In the genomic region with DNA sequence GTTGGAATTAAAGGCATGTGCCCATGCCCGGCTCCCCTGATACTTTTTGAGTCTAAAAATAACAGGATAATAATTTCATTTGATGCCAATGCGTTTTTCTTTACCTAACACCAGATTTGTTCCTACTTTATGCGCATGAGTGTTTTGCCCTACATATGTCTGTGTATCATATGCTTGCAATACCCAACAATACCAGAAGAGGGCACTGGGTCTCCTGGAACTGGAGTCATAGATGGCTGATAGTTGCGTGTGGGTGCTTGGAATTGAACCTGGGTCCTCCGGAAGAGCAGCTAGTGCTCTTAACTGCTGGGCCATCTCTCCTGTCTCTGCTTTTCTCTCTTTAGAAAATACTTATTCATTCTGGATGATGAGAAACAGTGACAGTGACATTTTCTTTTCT, we compare ENCODE assay signal across 16 mouse cellular contexts.
DNase-seq lines count a peak whose midpoint lies in the region; ATAC-seq and TF ChIP-seq lines count a peak whose summit lies in the region.
"Had no signal": no experiment of that assay in that cellular context is flagged by ENCODE, and none has a peak within 500 bp of the region (broad histone marks: within the 10 kb centered on the region; RNA-seq: fewer than 3 reads in every experiment).

No protein-coding gene starts in this region.

- ATAC-seq in Patski, result no peak

- intact Hi-C loops in left cerebral cortex, postnatal 25 days (cut with DNase I), result no loop called here

- no peak overlapping the region for H3K4me3 ChIP-seq in layer of hippocampus, adult 2 months
- H3K4me3 ChIP-seq: erythroblast, embryonic 14.5 days; hindbrain, embryonic 15.5 days; limb, embryonic 12.5 days; myocyte had no signal

- no peak for DNase-seq in layer of hippocampus, adult 2 months (ENCODE audit: low spot score in 2 of 2)
- DNase-seq in layer of hippocampus, postnatal 25 days (ENCODE audit: extremely low spot score in 1 of 2, low spot score in 1 of 2), result no peak
- peak; percentile 7 for DNase-seq in thymus, postnatal 14 days
- DNase-seq in thymus, postnatal 10 days (ENCODE audit: low spot score in 2 of 2), result no peak
- DNase-seq in Patski (ENCODE audit: low read depth, low spot score), result no peak
- no peak for DNase-seq in layer of hippocampus, postnatal 10 days (ENCODE audit: low spot score in 2 of 2)
- no peak for DNase-seq in left cerebral cortex, postnatal 25 days (ENCODE audit: low spot score in 2 of 2)
- DNase-seq: cerebellum, adult 8-10 months; heart, postnatal 10 days; kidney, postnatal 14 days; right cerebral cortex, postnatal 14 days; thymus, postnatal 4 days had no signal

- TF ChIP-seq CTCF in layer of hippocampus, adult 2 months (conservative IDR thresholded peaks at IDR 0.05), result peak; percentile 53
- TF ChIP-seq CTCF in Patski (IDR thresholded peaks at IDR 0.05), result peak; percentile 47

- in situ Hi-C loops in Patski (cut with MboI; ENCODE audit: low pct_unique_long_range_greater_than_20kb), result no loop called here

- CTCF ChIA-PET in Patski (lab: Charles Lee), result no interaction called here

- H3K27me3 ChIP-seq in Patski, result no peaks in the 10 kb centered on the region
- H3K27me3 ChIP-seq: hindbrain, embryonic 15.5 days; limb, embryonic 12.5 days had no signal

- POLR2A ChIA-PET in Patski (lab: Charles Lee), result no interaction called here

- no peak overlapping the region for H3K27ac ChIP-seq in layer of hippocampus, adult 2 months
- H3K27ac ChIP-seq: hindbrain, embryonic 15.5 days; limb, embryonic 12.5 days had no signal
